Mouse (Mus musculus) ovary, postnatal 14 days (tissue): ENCODE measurements around the gene Fancm.
A peak's percentile ranks its signal among the peaks of the same experiment; 100 is the strongest.
"Not testable (repeated sequence)": the region's sequence is repeated elsewhere in the genome, so short reads cannot be mapped to it uniquely, and the experiment has no call there.

Source experiments
- DNase-seq: peaks from one replicate; pipeline ENCODE4 v3.0.0; 2022; ENCODE audit warnings: low spot score

Fancm gene

GRCm38 (mm10) chr12:65075085-65075732, at the start of gene Fancm:
Fancm (plus strand) TSS chr12:65075603.
- peak; percentile 79 for DNase-seq

GRCm38 (mm10) chr12:65035839-65036189, 39.6 kb upstream of the Fancm start:
- DNase-seq = no peak

GRCm38 (mm10) chr12:65036190-65036870, 39.1 kb upstream of the Fancm start, which contains the start of gene Prpf39:
Prpf39 (plus strand) TSS chr12:65036333.
- DNase-seq = peak; percentile 85

GRCm38 (mm10) chr12:65036892-65037545, 38.4 kb upstream of the Fancm start:
- DNase-seq = no peak

- no peak for DNase-seq
Observed at GRCm38 (mm10) chr12:65037546-65037937, 37.9 kb upstream of the Fancm start.

GRCm38 (mm10) chr12:65048799-65049198, 26.6 kb upstream of the Fancm start:
- DNase-seq = no peak

GRCm38 (mm10) chr12:65058203-65058602, 17.2 kb upstream of the Fancm start:
- no peak for DNase-seq

- DNase-seq = no peak
Observed at GRCm38 (mm10) chr12:65061082-65061481, 14.3 kb upstream of the Fancm start.

GRCm38 (mm10) chr12:65065241-65065640, 10.2 kb upstream of the Fancm start:
- no peak for DNase-seq

GRCm38 (mm10) chr12:65066234-65066633, 9.2 kb upstream of the Fancm start:
- no peak for DNase-seq

GRCm38 (mm10) chr12:65068409-65068808, 7.0 kb upstream of the Fancm start:
- no peak for DNase-seq

GRCm38 (mm10) chr12:65072911-65073610, 2.3 kb upstream of the Fancm start:
- DNase-seq = no peak

- DNase-seq = peak; percentile 97
Observed at GRCm38 (mm10) chr12:65073611-65074178, 1.7 kb upstream of the Fancm start, which contains the start of gene Fkbp3. Fkbp3 (minus strand) TSS chr12:65074007.

GRCm38 (mm10) chr12:65074651-65075050, 752 bp upstream of the Fancm start:
- no peak for DNase-seq

GRCm38 (mm10) chr12:65075733-65076310, 419 bp downstream of the Fancm start:
- DNase-seq = no peak

- no peak for DNase-seq
Observed at GRCm38 (mm10) chr12:65076906-65077305, 1.5 kb downstream of the Fancm start.

GRCm38 (mm10) chr12:65108746-65109145, 33.3 kb downstream of the Fancm start:
- DNase-seq = no peak

GRCm38 (mm10) chr12:65111503-65111902, 36.1 kb downstream of the Fancm start:
- no peak for DNase-seq

- no peak for DNase-seq
Observed at GRCm38 (mm10) chr12:65112811-65113210, 37.4 kb downstream of the Fancm start.

GRCm38 (mm10) chr12:65113925-65114324, 38.5 kb downstream of the Fancm start:
- no peak for DNase-seq

- not testable (repeated sequence) for DNase-seq
Observed at GRCm38 (mm10) chr12:65114978-65115377, 39.6 kb downstream of the Fancm start.

- no peak for DNase-seq
Observed at GRCm38 (mm10) chr12:65118968-65119367, 43.6 kb downstream of the Fancm start.
